Mouse (Mus musculus) forebrain, postnatal 0 days (tissue): Measurements from ENCODE around the gene N4bp2l1. TPM values are rescaled to one million over a fixed set of nuclear protein-coding genes. Genes with fewer than 3 reads are reported as not detected.

Experiments used
- ATAC-seq: fragments of 200-750 bp; cut with Nextera tagmentation; 2 replicates; pipeline ENCODE4 v1.8.0; 2017; ENCODE audit warnings: mild to moderate bottlenecking, moderate library complexity
- DNase-seq: peaks from one replicate; pipeline ENCODE4 v3.0.0-alpha.2; 2015
- H3K27ac ChIP-seq: fragments of 300-500 bp; sonication (generic); 2 replicates; pipeline ENCODE4 v1.5.1; 2014; ENCODE audit warnings: low read depth, mild to moderate bottlenecking, antibody characterized with exemption, low read length, moderate library complexity, mixed read lengths
- H3K27me3 ChIP-seq: fragments of 300-500 bp; sonication (generic); 2 replicates; pipeline ENCODE4 v1.6.1; 2014; ENCODE audit warnings: mild to moderate bottlenecking, low read length, mixed read lengths; ENCODE audit not compliant: insufficient read depth
- H3K36me3 ChIP-seq: fragments of 300-500 bp; sonication (generic); 2 replicates; pipeline ENCODE4 v1.6.1; 2014; ENCODE audit warnings: mild to moderate bottlenecking, moderate library complexity; ENCODE audit not compliant: insufficient read depth
- H3K4me1 ChIP-seq: fragments of 300-500 bp; sonication (generic); 2 replicates; pipeline ENCODE4 v1.6.1; 2014; ENCODE audit warnings: antibody characterized with exemption; ENCODE audit not compliant: insufficient read depth
- H3K4me2 ChIP-seq: fragments of 300-500 bp; sonication (generic); 2 replicates; pipeline ENCODE4 v1.6.1; 2014; ENCODE audit warnings: low read depth, mild to moderate bottlenecking, moderate library complexity
- H3K4me3 ChIP-seq: fragments of 300-500 bp; sonication (generic); 2 replicates; pipeline ENCODE4 v1.5.1; 2014; ENCODE audit warnings: low read depth, low read length, mixed read lengths
- H3K9ac ChIP-seq: fragments of 300-500 bp; sonication (generic); 2 replicates; pipeline ENCODE4 v1.6.1; 2014; ENCODE audit warnings: mild to moderate bottlenecking
- H3K9me3 ChIP-seq: fragments of 300-500 bp; sonication (generic); 2 replicates; pipeline ENCODE4 v1.6.1; 2016; ENCODE audit warnings: low read length
- CTCF ChIP-seq: sonication (generic); IDR thresholded peaks from 2 replicates; pipeline ENCODE4 v1.5.1; 2016; ENCODE audit warnings: antibody characterized with exemption, control low read depth, low read depth
- WGBS: fragments of 180-500 bp; shearing (Covaris S2); extraction: QIAGEN DNeasy Blood & Tissue Kit; methylation state at CpG from one replicate; pipeline ENCODE4 v1.1.7; 2014; 5-methylcytosine and 5-hydroxymethylcytosine counted together
- polyA plus RNA-seq: library from polyadenylated mRNA; unstranded; fragments of >200 nt; fragmentation: Nextera tagmentation; extraction: Ambion mirVana; gene quantifications from 2 replicates; pipeline ENCODE4 v1.2.1, GENCODE M21; 2015
- total RNA-seq: library from RNA; depleted of rRNA; stranded (reverse); fragments of >200 nt; gene quantifications from 2 replicates; pipeline ENCODE4 v1.2.3, GENCODE M21; 2014; rRNA removed

N4bp2l1 gene
- total and polyA plus RNA-seq, 2 experiments from 2014 or later = 27.4 to 28.0 TPM

- ATAC-seq (no peak), DNase-seq (no peak)
- H3K27ac ChIP-seq = no peak overlapping the region
- TF ChIP-seq CTCF = no peak
- H3K4me3 ChIP-seq = no peak overlapping the region
- H3K4me2 ChIP-seq = no peak overlapping the region
- H3K9ac ChIP-seq = no peak overlapping the region
- 88% methylated on average over 2 of the region's 2 CpGs for WGBS
- H3K9me3 ChIP-seq = no peaks in the 10 kb centered on the region
- no peaks in the 10 kb centered on the region for H3K4me1 ChIP-seq
- H3K36me3 ChIP-seq = peaks cover 3% of the 10 kb centered on the region; the same call in 1 of the 2 replicates
- H3K27me3 ChIP-seq = no peaks in the 10 kb centered on the region
These were observed 53.8 kb downstream of the N4bp2l1 start for GRCm38 (mm10) chr5:150543184-150543583.

- TF ChIP-seq CTCF = no peak
- H3K4me3 ChIP-seq = no peak overlapping the region
- H3K4me1 ChIP-seq = no peaks in the 10 kb centered on the region
- DNase-seq (no peak), ATAC-seq (no peak)
- no peaks in the 10 kb centered on the region for H3K9me3 ChIP-seq
- H3K9ac ChIP-seq = no peak overlapping the region
- no peak overlapping the region for H3K4me2 ChIP-seq
- 100% methylated on average over 1 of the region's 1 CpGs for WGBS
- H3K27me3 ChIP-seq = no peaks in the 10 kb centered on the region
- peaks cover 3% of the 10 kb centered on the region; the same call in 1 of the 2 replicates for H3K36me3 ChIP-seq
- H3K27ac ChIP-seq = no peak overlapping the region
These were observed 55.7 kb downstream of the N4bp2l1 start for GRCm38 (mm10) chr5:150541302-150541701.

GRCm38 (mm10) chr5:150525239-150525638, 71.7 kb downstream of the N4bp2l1 start:
- H3K4me2 ChIP-seq = no peak overlapping the region
- no peak for TF ChIP-seq CTCF
- no peak overlapping the region for H3K4me3 ChIP-seq
- no peak overlapping the region for H3K27ac ChIP-seq
- DNase-seq (no peak), ATAC-seq (no peak)
- H3K4me1 ChIP-seq = peaks cover 6% of the 10 kb centered on the region; the same call in 1 of the 2 replicates
- no peaks in the 10 kb centered on the region for H3K27me3 ChIP-seq
- H3K9ac ChIP-seq = no peak overlapping the region
- no peaks in the 10 kb centered on the region for H3K36me3 ChIP-seq
- WGBS = 89% methylated on average over 2 of the region's 2 CpGs
- H3K9me3 ChIP-seq = no peaks in the 10 kb centered on the region

GRCm38 (mm10) chr5:150522867-150523234, 74.1 kb downstream of the N4bp2l1 start:
- Histone ChIP-seq H3K4me3 (peak overlapping the region; percentile 72), H3K9ac (peak overlapping the region; percentile 70), H3K27ac (peak overlapping the region; percentile 62), H3K4me2 (peak overlapping the region; percentile 66), H3K9me3 (no peaks in the 10 kb centered on the region), H3K36me3 (no peaks in the 10 kb centered on the region), H3K27me3 (no peaks in the 10 kb centered on the region), H3K4me1 (peaks cover 6% of the 10 kb centered on the region; the same call in 1 of the 2 replicates)
- DNase-seq (no peak), ATAC-seq (no peak)
- no peak for TF ChIP-seq CTCF
- WGBS = 6% methylated on average over 11 of the region's 11 CpGs

- H3K36me3 ChIP-seq = no peaks in the 10 kb centered on the region
- peak within 1 kb of the TSS; percentile 66 for H3K4me2 ChIP-seq
- peak within 1 kb of the TSS; percentile 70 for H3K9ac ChIP-seq
- H3K27me3 ChIP-seq = no peaks in the 10 kb centered on the region
- peak; percentile 96 for DNase-seq
- peak; percentile 97 for ATAC-seq
- peak within 1 kb of the TSS; percentile 72 for H3K4me3 ChIP-seq
- no peak for TF ChIP-seq CTCF
- peaks cover 6% of the 10 kb centered on the region; the same call in 1 of the 2 replicates for H3K4me1 ChIP-seq
- WGBS = 5% methylated on average over 61 of the region's 63 CpGs
- no peaks in the 10 kb centered on the region for H3K9me3 ChIP-seq
- peak within 1 kb of the TSS; percentile 62 for H3K27ac ChIP-seq
These were observed 74.8 kb downstream of the N4bp2l1 start, which contains the start of gene Brca2 for GRCm38 (mm10) chr5:150521937-150522866. Brca2 (plus strand) TSS chr5:150522630.

Other genes starting within 250 kb of the N4bp2l1 start
- 0.43 TPM in 1 of 2 replicates, not detected in the other for gene Zar1l, start 79.0 kb downstream of the N4bp2l1 start, total RNA-seq
- gene Zar1l, start 79.0 kb downstream of the N4bp2l1 start, polyA plus RNA-seq = not detected in 2 replicates
- gene Brca2, start 74.6 kb downstream of the N4bp2l1 start, total RNA-seq = 9.8 and 12.2 TPM in 2 replicates
- 5.2 and 9.7 TPM in 2 replicates for gene Brca2, start 74.6 kb downstream of the N4bp2l1 start, polyA plus RNA-seq
- 93.1 and 101 TPM in 2 replicates for gene N4bp2l2, start 69.0 kb upstream of the N4bp2l1 start, total RNA-seq
- gene N4bp2l2, start 69.0 kb upstream of the N4bp2l1 start, polyA plus RNA-seq = 21.5 and 26.5 TPM in 2 replicates
- 43.5 and 50.0 TPM in 2 replicates for gene Pds5b, start 76.6 kb upstream of the N4bp2l1 start, total RNA-seq
- 11.7 and 17.2 TPM in 2 replicates for gene Pds5b, start 76.6 kb upstream of the N4bp2l1 start, polyA plus RNA-seq